Mouse (Mus musculus) embryonic fibroblast, embryonic 13.5 days (primary cell): Measurements from ENCODE around the gene Nxnl1. TPM values are rescaled to one million over a fixed set of nuclear protein-coding genes. Genes with fewer than 3 reads are reported as not detected.
"Not testable (repeated sequence)": the region's sequence is repeated elsewhere in the genome, so short reads cannot be mapped to it uniquely, and the experiment has no call there.

Experiments used
- H3K27ac ChIP-seq: 2 replicates; pipeline ENCODE4 v1.5.1; 2012; ENCODE audit warnings: low read length, control low read depth, inconsistent platforms; ENCODE audit not compliant: insufficient read depth
- H3K4me1 ChIP-seq: 2 replicates; pipeline ENCODE4 v1.6.1; 2011; ENCODE audit warnings: low read length; ENCODE audit not compliant: control insufficient read depth, insufficient read depth
- H3K4me3 ChIP-seq: 2 replicates; pipeline ENCODE4 v1.5.1; 2011; ENCODE audit warnings: mild to moderate bottlenecking, control low read depth, low read length; ENCODE audit not compliant: insufficient read depth
- CTCF ChIP-seq: IDR thresholded peaks from 2 replicates; pipeline ENCODE4 v1.5.1; 2011; ENCODE audit warnings: mild to moderate bottlenecking, control low read depth, low read length, moderate library complexity, borderline replicate concordance; ENCODE audit not compliant: insufficient read depth
- POLR2A ChIP-seq: IDR thresholded peaks from 2 replicates; pipeline ENCODE4 v1.6.1; 2011; ENCODE audit warnings: low read depth, mild to moderate bottlenecking, control low read depth, low read length, moderate library complexity
- polyA plus RNA-seq: library from polyadenylated mRNA; stranded (reverse); fragments of >200 nt; gene quantifications from 2 replicates; pipeline ENCODE4 v1.2.4, GENCODE M21; 2011; ENCODE audit warnings: low read depth; ENCODE audit not compliant: missing spikeins, insufficient read length

The Nxnl1 gene
- polyA plus RNA-seq, 1 experiment, result not detected

GRCm38 (mm10) chr8:71519037-71519825 is 47.2 kb downstream of the Nxnl1 start:
- H3K4me1 ChIP-seq, H3K4me3 ChIP-seq, H3K27ac ChIP-seq: not testable (repeated sequence)
- peak; percentile 34; the same call in 1 of the 2 replicates for TF ChIP-seq CTCF

GRCm38 (mm10) chr8:71516786-71517185 is 49.6 kb downstream of the Nxnl1 start:
- H3K27ac ChIP-seq, result no peak overlapping the region
- TF ChIP-seq CTCF (no peak), POLR2A (no peak)
- no peaks in the 10 kb centered on the region for H3K4me1 ChIP-seq
- H3K4me3 ChIP-seq, result no peak overlapping the region

GRCm38 (mm10) chr8:71515043-71515442 is 51.4 kb downstream of the Nxnl1 start:
- Histone ChIP-seq H3K4me1 (no peaks in the 10 kb centered on the region), H3K27ac (no peak overlapping the region), H3K4me3 (no peak overlapping the region)
- TF ChIP-seq POLR2A (no peak), CTCF (no peak)

GRCm38 (mm10) chr8:71513018-71513754 is 53.2 kb downstream of the Nxnl1 start:
- Histone ChIP-seq H3K27ac (no peak overlapping the region), H3K4me1 (peaks cover 4% of the 10 kb centered on the region), H3K4me3 (no peak overlapping the region)
- TF ChIP-seq CTCF (no peak), POLR2A (no peak)

- Histone ChIP-seq H3K4me1 (peaks cover 4% of the 10 kb centered on the region), H3K4me3 (no peak within 1 kb of the TSS), H3K27ac (no peak within 1 kb of the TSS)
- TF ChIP-seq CTCF (no peak), POLR2A (no peak)
Observed at GRCm38 (mm10) chr8:71511644-71512043, 54.8 kb downstream of the Nxnl1 start, which contains the start of gene Plvap. TSS of gene Plvap (minus strand) at chr8:71511752.

Other genes starting within 250 kb of the Nxnl1 start
- 94.8 and 97.6 TPM in 2 replicates for gene Use1, start 199.8 kb downstream of the Nxnl1 start, polyA plus RNA-seq
- gene Ocel1, start 195.3 kb downstream of the Nxnl1 start, polyA plus RNA-seq, result 2.3 and 3.2 TPM in 2 replicates
- gene Nr2f6, start 184.6 kb downstream of the Nxnl1 start, polyA plus RNA-seq, result 40.8 and 48.9 TPM in 2 replicates
- gene Ushbp1, start 170.8 kb downstream of the Nxnl1 start, polyA plus RNA-seq, result not detected in 2 replicates
- 84.5 and 91.6 TPM in 2 replicates for gene Babam1, start 169.7 kb downstream of the Nxnl1 start, polyA plus RNA-seq
- 3.9 and 5.7 TPM in 2 replicates for gene Ankle1, start 160.6 kb downstream of the Nxnl1 start, polyA plus RNA-seq
- gene Abhd8, start 102.9 kb downstream of the Nxnl1 start, polyA plus RNA-seq, result 19.4 and 20.9 TPM in 2 replicates
- 36.9 and 50.5 TPM in 2 replicates for gene Mrpl34, start 101.6 kb downstream of the Nxnl1 start, polyA plus RNA-seq
- gene Dda1, start 97.4 kb downstream of the Nxnl1 start, polyA plus RNA-seq, result 63.1 and 70.4 TPM in 2 replicates
- gene Ano8, start 80.6 kb downstream of the Nxnl1 start, polyA plus RNA-seq, result 15.4 and 15.6 TPM in 2 replicates
- 10.5 and 12.5 TPM in 2 replicates for gene Gtpbp3, start 78.5 kb downstream of the Nxnl1 start, polyA plus RNA-seq
- 0.33 and 0.44 TPM in 2 replicates for gene Plvap, start 54.8 kb downstream of the Nxnl1 start, polyA plus RNA-seq
- not detected in 2 replicates for gene Ccdc194, start 40.9 kb downstream of the Nxnl1 start, polyA plus RNA-seq
- 102 and 107 TPM in 2 replicates for gene Bst2, start 29.1 kb downstream of the Nxnl1 start, polyA plus RNA-seq
- gene Mvb12a, start 23.7 kb downstream of the Nxnl1 start, polyA plus RNA-seq, result 38.3 and 39.4 TPM in 2 replicates
- 0.32 TPM in 1 of 2 replicates, not detected in the other for gene Tmem221, start 7.7 kb downstream of the Nxnl1 start, polyA plus RNA-seq
- 13.7 and 17.7 TPM in 2 replicates for gene Slc27a1, start 2.3 kb upstream of the Nxnl1 start, polyA plus RNA-seq
- 86.0 and 99.4 TPM in 2 replicates for gene Pgls, start 25.6 kb upstream of the Nxnl1 start, polyA plus RNA-seq
- 1.8 and 3.0 TPM in 2 replicates for gene Fam129c, start 31.0 kb upstream of the Nxnl1 start, polyA plus RNA-seq
- gene Colgalt1, start 44.4 kb upstream of the Nxnl1 start, polyA plus RNA-seq, result 147 and 163 TPM in 2 replicates
- gene Unc13a, start 105.2 kb upstream of the Nxnl1 start, polyA plus RNA-seq, result 1.9 and 2.6 TPM in 2 replicates
- gene Jak3, start 109.7 kb upstream of the Nxnl1 start, polyA plus RNA-seq, result 5.0 and 6.1 TPM in 2 replicates
- 1.4 TPM in 1 of 2 replicates, not detected in the other for gene Insl3, start 122.6 kb upstream of the Nxnl1 start, polyA plus RNA-seq
- gene B3gnt3, start 135.2 kb upstream of the Nxnl1 start, polyA plus RNA-seq, result 0.67 and 1.1 TPM in 2 replicates
- gene Fcho1, start 159.1 kb upstream of the Nxnl1 start, polyA plus RNA-seq, result not detected in 2 replicates